ENCODE assay signal across 9 mouse cellular contexts in genomic region chr9:65404331-65405183, GRCm38 (mm10). TPM values are rescaled to one million over a fixed set of nuclear protein-coding genes. Genes with fewer than 3 reads are reported as not detected.
DNase-seq lines count a peak whose midpoint lies in the region; ATAC-seq and TF ChIP-seq lines count a peak whose summit lies in the region.
"Had no signal": no experiment of that assay in that cellular context is flagged by ENCODE, and none has a peak within 500 bp of the region (broad histone marks: within the 10 kb centered on the region; RNA-seq: fewer than 3 reads in every experiment).

No protein-coding gene starts in this region.

- WGBS in heart, embryonic 14.5 days, result 41% methylated on average over 15 of the region's 15 CpGs
- WGBS in forebrain, embryonic 15.5 days, result 66% methylated on average over 15 of the region's 15 CpGs

- peak overlapping the region; percentile 57 for H3K4me2 ChIP-seq in heart, embryonic 14.5 days (ENCODE audit: low read length)
- peak overlapping the region; percentile 38 for H3K4me2 ChIP-seq in myocyte (ENCODE audit: low read depth)
- H3K4me2 ChIP-seq in forebrain, embryonic 15.5 days (replicated peaks), result no peak overlapping the region

- no peaks in the 10 kb centered on the region for H3K79me2 ChIP-seq in myocyte (ENCODE audit: control insufficient read depth, insufficient read depth)

- DNase-seq in urinary bladder, adult 2 months (ENCODE audit: low spot score), result peak; percentile 46
- no peak for DNase-seq in urinary bladder, adult 18-20 months (ENCODE audit: low spot score in 2 of 2)
- DNase-seq in cerebellum, postnatal 10 days, result peak; percentile 88 to 89
- DNase-seq in layer of hippocampus, postnatal 14 days (ENCODE audit: low spot score in 2 of 2), result peak; percentile 49 to 76
- no peak for DNase-seq in thymus, postnatal 10 days (ENCODE audit: low spot score in 2 of 2)

- no peaks in the 10 kb centered on the region for H3K9me3 ChIP-seq in heart, embryonic 14.5 days (ENCODE audit: control insufficient read depth, low read length)
- H3K9me3 ChIP-seq in forebrain, embryonic 15.5 days, result no peaks in the 10 kb centered on the region

- peaks cover 2 to 8% of the 10 kb centered on the region in 2 experiments for H3K4me1 ChIP-seq in heart, embryonic 14.5 days (ENCODE audit: control insufficient read depth in 2 of 2, insufficient read depth in 2 of 2, low read length in 2 of 2)
- peaks cover 8% of the 10 kb centered on the region for H3K4me1 ChIP-seq in forebrain, embryonic 15.5 days

- peak overlapping the region in 1 of 2 experiments; percentile 64; a peak in 2 of 4 replicates for H3K27ac ChIP-seq in heart, embryonic 14.5 days (replicated peaks in 1 of 2; ENCODE audit: control insufficient read depth in 1 of 2, insufficient read depth in 1 of 2, low read depth in 2 of 2, low read length in 2 of 2)
- H3K27ac ChIP-seq in forebrain, embryonic 15.5 days (replicated peaks), result no peak overlapping the region; the same call in 1 of the 2 replicates

- H3K27me3 ChIP-seq in heart, embryonic 14.5 days (ENCODE audit: control insufficient read depth, insufficient read depth, low read length), result no peaks in the 10 kb centered on the region
- H3K27me3 ChIP-seq in myocyte (ENCODE audit: control insufficient read depth, insufficient read depth, insufficient read length), result no peaks in the 10 kb centered on the region
- H3K27me3 ChIP-seq in forebrain, embryonic 15.5 days, result no peaks in the 10 kb centered on the region

- no peak overlapping the region for H3ac ChIP-seq in myocyte (ENCODE audit: control insufficient read depth, insufficient read length)

- H3K36me3 ChIP-seq in heart, embryonic 14.5 days (ENCODE audit: control insufficient read depth, insufficient read depth, low read length), result no peaks in the 10 kb centered on the region
- no peaks in the 10 kb centered on the region for H3K36me3 ChIP-seq in myocyte (ENCODE audit: control insufficient read depth, insufficient read depth)
- no peaks in the 10 kb centered on the region for H3K36me3 ChIP-seq in forebrain, embryonic 15.5 days

- peak overlapping the region; percentile 22; the same call in 1 of the 2 replicates for H3K9ac ChIP-seq in heart, embryonic 14.5 days (ENCODE audit: low read length)
- no peak overlapping the region for H3K9ac ChIP-seq in forebrain, embryonic 15.5 days (replicated peaks)

- no peak overlapping the region; a peak in 1 of 4 replicates for H3K4me3 ChIP-seq in heart, embryonic 14.5 days (ENCODE audit: control insufficient read depth in 1 of 2, insufficient read depth in 1 of 2, low read depth in 1 of 2, low read length in 2 of 2)
- no peak overlapping the region for H3K4me3 ChIP-seq in myocyte
- H3K4me3 ChIP-seq in forebrain, embryonic 15.5 days, result no peak overlapping the region

- TF ChIP-seq POLR2A in myocyte (IDR thresholded peaks at IDR 0.05; ENCODE audit: insufficient read length, low read depth), result no peak

- peak; percentile 46; the same call in 1 of the 2 replicates for ATAC-seq in heart, embryonic 14.5 days (ENCODE audit: insufficient number of reproducible peaks, insufficient read depth, low FRiP score, low read depth)
- ATAC-seq in forebrain, embryonic 15.5 days (replicated peaks), result no peak

TF ChIP-seq in myocyte, 11 proteins besides CTCF, POLR2A, EP300 and RAD21:
- no peak for TF ChIP-seq USF1 (IDR thresholded peaks at IDR 0.05; ENCODE audit: low read depth)
- TF ChIP-seq POLR2AphosphoS2 (IDR thresholded peaks at IDR 0.05; ENCODE audit: insufficient read length, low read depth), result no peak
- no peak for TF ChIP-seq MYOG (IDR thresholded peaks at IDR 0.05; ENCODE audit: control insufficient read depth in 1 of 3, insufficient read depth in 1 of 3, insufficient read length in 2 of 3, low read depth in 2 of 3)
- TF ChIP-seq TCF3 (IDR thresholded peaks at IDR 0.05; ENCODE audit: insufficient read length, low read depth), result no peak

RNA-seq across cellular contexts. Expression of gene Rasl12, which starts 6.3 kb away (rescaled TPM):
- polyA plus RNA-seq in urinary bladder, adult 2 months (2012; rRNA removed), result 25.6 and 28.8 TPM in 2 replicates
- 5.5 and 6.1 TPM in 2 replicates for polyA plus RNA-seq in heart, embryonic 14.5 days (2014; fragmentation: Nextera tagmentation; extraction: Ambion mirVana)
- 1 to 10 TPM; 3.6 to 4.8 TPM for total RNA-seq in layer of hippocampus, postnatal 14 days (2021)
- polyA plus RNA-seq in myocyte (2012; fragmentation: generic; extraction: Trizol), result 0.11 TPM
- 6.1 and 6.5 TPM in 2 replicates for polyA plus RNA-seq in forebrain, embryonic 15.5 days (2015; fragmentation: Nextera tagmentation; extraction: Ambion mirVana)

RNA-seq across cellular contexts. Expression of gene Kbtbd13, which starts 13.1 kb away (rescaled TPM):
- 1.4 and 1.5 TPM in 2 replicates for polyA plus RNA-seq in urinary bladder, adult 2 months (2012; rRNA removed)
- 0.73 and 1.5 TPM in 2 replicates for polyA plus RNA-seq in heart, embryonic 14.5 days (2014; fragmentation: Nextera tagmentation; extraction: Ambion mirVana)
- under 1 TPM; 0.21 to 0.25 TPM for total RNA-seq in layer of hippocampus, postnatal 14 days (2021)
- 0.31 TPM for polyA plus RNA-seq in myocyte (2012; fragmentation: generic; extraction: Trizol)
- 0.56 and 1.00 TPM in 2 replicates for polyA plus RNA-seq in forebrain, embryonic 15.5 days (2015; fragmentation: Nextera tagmentation; extraction: Ambion mirVana)

RNA-seq across cellular contexts. Expression of gene Slc51b, which starts 18.2 kb away (rescaled TPM):
- polyA plus RNA-seq in urinary bladder, adult 2 months (2012; rRNA removed), result not detected in 2 replicates
- polyA plus RNA-seq in heart, embryonic 14.5 days (2014; fragmentation: Nextera tagmentation; extraction: Ambion mirVana), result not detected in 2 replicates
- total RNA-seq in layer of hippocampus, postnatal 14 days (2021), result not detected
- polyA plus RNA-seq in myocyte (2012; fragmentation: generic; extraction: Trizol), result not detected
- polyA plus RNA-seq in forebrain, embryonic 15.5 days (2015; fragmentation: Nextera tagmentation; extraction: Ambion mirVana), result not detected in 2 replicates
- polyA plus RNA-seq: limb, embryonic 14.5 days had no signal

RNA-seq across cellular contexts. Expression of gene Mtfmt, which starts 31.0 kb away (rescaled TPM):
- polyA plus RNA-seq in urinary bladder, adult 2 months (2012; rRNA removed), result 19.2 and 21.9 TPM in 2 replicates
- 14.3 and 15.8 TPM in 2 replicates for polyA plus RNA-seq in heart, embryonic 14.5 days (2014; fragmentation: Nextera tagmentation; extraction: Ambion mirVana)
- total RNA-seq in layer of hippocampus, postnatal 14 days (2021), result 10 to 100 TPM; 18.4 to 18.8 TPM
- 6.3 TPM for polyA plus RNA-seq in myocyte (2012; fragmentation: generic; extraction: Trizol)
- 23.6 and 26.0 TPM in 2 replicates for polyA plus RNA-seq in forebrain, embryonic 15.5 days (2015; fragmentation: Nextera tagmentation; extraction: Ambion mirVana)

RNA-seq across cellular contexts. Expression of gene Ubap1l, which starts 43.7 kb away (rescaled TPM):
- polyA plus RNA-seq in urinary bladder, adult 2 months (2012; rRNA removed), result 0.55 and 0.87 TPM in 2 replicates
- not detected in 2 replicates for polyA plus RNA-seq in heart, embryonic 14.5 days (2014; fragmentation: Nextera tagmentation; extraction: Ambion mirVana)
- 1 to 10 TPM; 3.8 to 6.5 TPM for total RNA-seq in layer of hippocampus, postnatal 14 days (2021)
- polyA plus RNA-seq in myocyte (2012; fragmentation: generic; extraction: Trizol), result 0.16 TPM
- 0.83 and 0.92 TPM in 2 replicates for polyA plus RNA-seq in forebrain, embryonic 15.5 days (2015; fragmentation: Nextera tagmentation; extraction: Ambion mirVana)

Comparison
In these comparisons a context has a peak if more than half of its experiments do, and no peak if none do; other contexts are left out.
1. DNase-seq: peak in urinary bladder, adult 2 months (single experiment), cerebellum, postnatal 10 days (2 of 2) and layer of hippocampus, postnatal 14 days (2 of 2); none in urinary bladder, adult 18-20 months (0 of 2) and thymus, postnatal 10 days (0 of 2).